Mouse (Mus musculus) small intestine, adult 2 months (tissue): ENCODE results near the gene Hsf2bp. TPM values are rescaled to one million over a fixed set of nuclear protein-coding genes. Genes with fewer than 3 reads are reported as not detected.

Experiments
- H3K27ac ChIP-seq: fragments of 200-500 bp; 2 replicates; pipeline ENCODE4 v1.5.1; 2012; ENCODE audit warnings: low read depth, low read length, control low read depth, inconsistent platforms; ENCODE audit not compliant: insufficient read depth
- H3K27me3 ChIP-seq: fragments of 200-500 bp; 2 replicates; pipeline ENCODE4 v1.6.1; 2012; ENCODE audit warnings: mild to moderate bottlenecking, moderate library complexity, low read length, inconsistent platforms; ENCODE audit not compliant: control insufficient read depth, insufficient read depth
- H3K36me3 ChIP-seq: fragments of 200-500 bp; 2 replicates; pipeline ENCODE4 v1.6.1; 2012; ENCODE audit warnings: mild to moderate bottlenecking, low read length, control low read depth, inconsistent platforms; ENCODE audit not compliant: control insufficient read depth, insufficient read depth
- H3K4me1 ChIP-seq: fragments of 200-500 bp; 2 replicates; pipeline ENCODE4 v1.6.1; 2012; ENCODE audit warnings: low read length, inconsistent platforms, mixed read lengths; ENCODE audit not compliant: control insufficient read depth, insufficient read depth, insufficient read length
- H3K4me3 ChIP-seq: fragments of 200-500 bp; 2 replicates; pipeline ENCODE4 v1.5.1; 2012; ENCODE audit warnings: low read depth, mild to moderate bottlenecking, control low read depth, inconsistent platforms, low read length, moderate library complexity
- CTCF ChIP-seq: fragments of 200-500 bp; IDR thresholded peaks from 2 replicates; pipeline ENCODE4 v1.5.1; 2012; ENCODE audit warnings: low read depth, mild to moderate bottlenecking, control low read depth, inconsistent platforms, low read length, moderate library complexity, mixed read lengths; ENCODE audit not compliant: insufficient replicate concordance, insufficient read length; ENCODE audit errors: extremely low read depth
- POLR2A ChIP-seq: fragments of 200-500 bp; IDR thresholded peaks from 2 replicates; pipeline ENCODE4 v1.6.1; 2012; ENCODE audit warnings: low read depth, mild to moderate bottlenecking, control low read depth, inconsistent platforms, low read length, moderate library complexity
- WGBS: fragments of 180-500 bp; shearing (Covaris S2); methylation state at CpG from one replicate; pipeline ENCODE4 v1.1.7; 2018; 5-methylcytosine and 5-hydroxymethylcytosine counted together
- polyA plus RNA-seq: library from polyadenylated mRNA; depleted of rRNA; stranded (reverse); fragments of >200 nt; gene quantifications from 2 replicates; pipeline ENCODE4 v1.2.3, GENCODE M21; 2012

Hsf2bp gene
- polyA plus RNA-seq, 1 experiment = 0.14 TPM

DNA sequence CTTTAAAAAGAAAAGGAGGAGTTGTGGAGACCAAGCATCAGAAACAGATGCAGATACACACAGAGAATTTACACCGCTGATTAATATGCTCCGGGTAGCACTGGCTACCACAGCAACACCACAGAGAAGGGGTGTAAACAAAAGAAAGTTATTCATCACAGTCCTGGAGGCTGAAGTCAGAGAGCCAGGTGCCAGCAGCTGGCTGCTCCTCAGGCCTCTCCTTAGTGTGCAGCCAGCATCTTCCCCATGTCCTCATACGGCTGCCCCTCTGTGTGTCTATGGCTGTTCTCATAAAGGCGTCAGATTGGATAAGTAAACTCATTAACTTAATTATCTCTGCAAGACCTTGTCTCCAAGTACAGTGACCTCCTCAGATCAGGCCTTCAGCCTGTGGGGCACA lies 73.2 kb downstream of the Hsf2bp start:
- H3K4me3 ChIP-seq = no peak overlapping the region
- WGBS = 73% methylated on average over 4 of the region's 4 CpGs

DNA sequence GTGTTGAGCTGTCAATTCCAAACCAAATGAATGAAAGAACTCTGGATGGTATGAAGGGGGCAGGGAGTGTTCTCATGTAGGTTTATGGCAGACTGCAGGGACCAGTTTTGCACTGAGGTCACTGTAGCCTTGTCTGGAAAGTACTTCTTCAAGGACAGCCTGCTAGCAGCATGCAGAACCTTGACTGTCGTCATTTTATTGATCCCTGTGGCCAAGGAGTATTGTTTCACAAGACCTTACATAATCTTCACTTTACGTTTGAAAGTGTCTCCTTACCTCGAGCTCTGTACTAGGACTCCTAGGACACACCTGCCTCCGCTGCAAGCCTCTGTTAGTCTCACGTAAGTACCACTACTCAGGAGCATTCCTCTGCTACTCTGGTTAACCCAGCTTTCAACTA lies 73.9 kb downstream of the Hsf2bp start:
- no peaks in the 10 kb centered on the region for H3K27me3 ChIP-seq
- H3K36me3 ChIP-seq = no peaks in the 10 kb centered on the region
- H3K27ac ChIP-seq = no peak overlapping the region
- WGBS = 80% methylated on average over 5 of the region's 5 CpGs
- no peak overlapping the region for H3K4me3 ChIP-seq
- H3K4me1 ChIP-seq = peaks cover 8% of the 10 kb centered on the region; the same call in 1 of the 2 replicates
- TF ChIP-seq CTCF (no peak), POLR2A (no peak)

More for the DNA sequence above, 73.2 kb downstream of the Hsf2bp start:
- TF ChIP-seq POLR2A (no peak), CTCF (no peak)
- Histone ChIP-seq H3K36me3 (no peaks in the 10 kb centered on the region), H3K27ac (no peak overlapping the region), H3K4me1 (peaks cover 8% of the 10 kb centered on the region; the same call in 1 of the 2 replicates), H3K27me3 (no peaks in the 10 kb centered on the region)

DNA sequence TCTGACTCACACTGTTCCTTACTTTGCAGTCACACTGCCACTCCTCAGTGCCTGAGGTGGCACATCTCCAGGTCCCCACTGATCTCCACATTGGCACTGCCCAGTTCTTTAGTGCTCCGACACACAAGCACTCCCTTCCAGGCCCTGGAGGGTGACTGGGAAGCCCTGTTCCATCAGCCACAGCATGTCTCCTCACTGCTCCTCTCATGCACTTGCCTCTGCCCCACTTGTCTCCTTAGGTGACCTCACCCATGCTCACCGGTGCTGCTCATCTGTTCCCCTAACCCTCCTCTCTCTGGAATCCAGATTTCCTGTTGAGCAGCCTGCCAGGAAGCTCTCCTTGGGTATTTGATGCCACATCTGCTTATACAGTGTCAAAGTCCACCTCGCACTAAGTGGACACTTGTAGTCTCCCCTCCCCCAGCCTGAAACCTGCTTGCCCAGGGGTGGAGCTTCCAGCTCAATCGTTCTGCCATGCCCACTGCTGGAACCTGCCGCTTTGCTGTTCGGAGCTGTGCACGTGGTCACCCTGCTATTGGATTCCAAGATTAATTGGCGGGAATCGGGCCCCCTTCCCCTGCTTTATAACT lies 81.5 kb downstream of the Hsf2bp start:
- Histone ChIP-seq H3K27me3 (no peaks in the 10 kb centered on the region), H3K4me3 (no peak overlapping the region), H3K4me1 (no peaks in the 10 kb centered on the region), H3K36me3 (no peaks in the 10 kb centered on the region), H3K27ac (no peak overlapping the region)
- TF ChIP-seq POLR2A (no peak), CTCF (no peak)
- WGBS = 68% methylated on average over 9 of the region's 9 CpGs

DNA sequence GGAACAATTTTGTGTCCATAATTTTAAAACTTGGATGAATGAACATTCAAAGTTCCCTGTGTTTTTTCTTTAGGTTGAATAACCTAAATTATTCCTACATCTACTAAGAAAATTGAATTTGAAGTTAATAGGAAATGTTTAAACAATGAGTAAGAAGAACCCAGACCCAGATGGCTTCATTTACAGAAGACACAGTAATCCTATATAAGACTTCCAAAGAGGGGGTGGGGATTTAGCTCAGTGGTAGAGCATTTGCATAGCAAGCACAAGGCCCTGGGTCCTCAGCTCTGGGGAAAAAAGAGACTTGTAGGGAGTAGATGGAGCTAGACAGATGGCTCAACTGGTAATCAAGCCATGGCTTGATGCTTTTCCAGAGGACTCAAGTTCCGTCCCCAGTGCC lies 87.1 kb downstream of the Hsf2bp start:
- TF ChIP-seq CTCF (no peak), POLR2A (no peak)
- WGBS = 93% methylated on average over 1 of the region's 1 CpGs
- H3K27me3 ChIP-seq = no peaks in the 10 kb centered on the region

DNA sequence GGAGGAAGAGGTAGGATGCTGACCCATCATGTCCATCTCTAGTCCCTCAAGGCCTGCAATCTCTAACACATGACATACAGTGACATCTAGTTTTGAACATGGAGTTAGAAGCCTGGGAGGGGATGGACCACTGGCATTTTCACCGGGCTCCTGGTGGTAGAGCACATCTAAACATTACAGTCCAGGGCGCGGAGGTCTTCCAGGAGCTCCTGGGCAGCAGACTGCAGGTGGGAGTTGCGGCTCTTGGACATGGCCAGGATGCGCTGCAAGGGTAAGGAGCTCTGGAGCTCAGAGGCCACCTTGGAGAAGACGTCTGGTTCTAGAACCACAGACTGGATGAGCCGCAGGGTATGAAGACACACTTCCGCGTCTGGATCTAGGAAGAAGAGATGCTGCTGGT lies 89.7 kb downstream of the Hsf2bp start:
- 93% methylated on average over 9 of the region's 9 CpGs for WGBS
- H3K4me3 ChIP-seq = no peak overlapping the region
- no peak overlapping the region for H3K27ac ChIP-seq
- no peaks in the 10 kb centered on the region for H3K27me3 ChIP-seq
- TF ChIP-seq CTCF = no peak
- TF ChIP-seq POLR2A = no peak
- peaks cover 3% of the 10 kb centered on the region; the same call in 1 of the 2 replicates for H3K4me1 ChIP-seq
- no peaks in the 10 kb centered on the region for H3K36me3 ChIP-seq

More for the DNA sequence above, 87.1 kb downstream of the Hsf2bp start:
- Histone ChIP-seq H3K4me3 (no peak overlapping the region), H3K4me1 (peaks cover 2% of the 10 kb centered on the region; the same call in 1 of the 2 replicates), H3K27ac (no peak overlapping the region), H3K36me3 (no peaks in the 10 kb centered on the region)

DNA sequence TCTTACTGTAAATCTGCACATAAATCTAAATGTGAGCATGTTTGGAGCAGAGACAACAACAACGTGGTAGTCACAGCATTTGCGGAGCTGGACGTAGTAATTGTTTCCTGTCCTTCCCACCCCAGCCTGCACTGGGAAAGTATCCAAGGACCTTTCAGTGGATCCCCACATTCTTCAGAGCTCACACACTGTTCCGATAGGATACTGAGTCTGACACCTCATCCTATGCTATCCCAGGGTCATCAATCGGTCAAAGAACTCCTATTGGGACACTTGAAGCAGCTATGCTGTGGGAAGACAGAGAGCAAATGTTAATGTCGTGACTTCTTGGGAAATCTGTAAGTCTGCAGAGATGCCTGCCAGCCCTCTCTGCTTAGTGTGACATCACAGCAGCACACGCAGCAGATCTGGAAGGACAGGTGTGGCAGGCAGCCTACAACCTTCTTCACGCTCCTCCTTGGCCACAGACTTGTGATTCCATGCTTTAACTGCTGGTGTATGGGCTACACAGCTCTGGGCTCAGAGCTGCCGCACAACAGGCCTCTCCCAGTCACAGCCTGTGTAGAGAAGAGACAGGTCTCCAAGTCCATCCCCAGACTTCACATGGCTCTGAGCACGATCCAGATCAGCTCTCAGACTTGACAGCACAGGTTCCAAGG lies 92.1 kb downstream of the Hsf2bp start:
- no peaks in the 10 kb centered on the region for H3K27me3 ChIP-seq
- TF ChIP-seq POLR2A (no peak), CTCF (no peak)
- 74% methylated on average over 10 of the region's 10 CpGs for WGBS
- no peak overlapping the region for H3K27ac ChIP-seq
- peaks cover 3% of the 10 kb centered on the region; the same call in 1 of the 2 replicates for H3K4me1 ChIP-seq
- H3K4me3 ChIP-seq = no peak overlapping the region
- H3K36me3 ChIP-seq = no peaks in the 10 kb centered on the region

DNA sequence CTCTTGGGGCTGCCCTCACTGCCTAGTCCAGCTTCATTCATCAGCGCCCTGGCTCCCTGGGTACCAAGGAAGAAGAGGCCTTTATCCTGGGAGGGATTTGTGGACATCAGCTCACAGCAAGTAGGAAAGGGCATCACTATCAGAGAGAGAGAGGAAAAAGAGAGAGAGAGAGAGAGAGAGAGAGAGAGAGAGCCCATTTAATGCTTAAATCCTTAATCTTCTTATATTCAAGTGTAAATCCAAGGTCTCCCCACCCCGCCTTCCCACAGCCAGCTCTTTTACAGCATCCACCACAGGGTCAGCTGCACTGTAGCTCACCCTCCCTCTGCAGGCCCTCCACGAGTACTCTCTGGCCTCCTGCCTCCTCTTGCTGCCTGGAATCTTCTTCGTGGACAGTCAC lies 94.5 kb downstream of the Hsf2bp start:
- Histone ChIP-seq H3K27ac (no peak overlapping the region), H3K27me3 (no peaks in the 10 kb centered on the region), H3K4me3 (no peak overlapping the region), H3K36me3 (no peaks in the 10 kb centered on the region), H3K4me1 (peaks cover 5% of the 10 kb centered on the region; the same call in 1 of the 2 replicates)
- TF ChIP-seq CTCF (no peak), POLR2A (no peak)
- WGBS = 84% methylated on average over 4 of the region's 4 CpGs
